Mouse (Mus musculus): ENCODE results near the gene Trio. TPM values are rescaled to one million over a fixed set of nuclear protein-coding genes. Genes with fewer than 3 reads are reported as not detected.

The Trio gene
- polyA plus RNA-seq, 1 experiment from 2014 or later = 60.8 TPM

- Histone ChIP-seq H3K4me3 (ENCODE audit: low read depth, low read length) (no peak overlapping the region), H3K27me3 (replicated peaks; ENCODE audit: control insufficient read depth, insufficient read depth, low read length) (no peaks in the 10 kb centered on the region), H3K4me2 (ENCODE audit: low read depth, low read length) (no peak overlapping the region), H3K36me3 (ENCODE audit: control insufficient read depth, insufficient read depth, low read length) (peaks cover 32% of the 10 kb centered on the region), H3K4me1 (ENCODE audit: control insufficient read depth, insufficient read depth, low read length) (no peaks in the 10 kb centered on the region), H3K27ac (replicated peaks; ENCODE audit: low read depth, low read length) (no peak overlapping the region), H3K9ac (ENCODE audit: low read depth, low read length) (no peak overlapping the region), H3K9me3 (ENCODE audit: control insufficient read depth, low read length) (no peaks in the 10 kb centered on the region)
- 92% methylated on average over 6 of the region's 6 CpGs for WGBS
- no peak for DNase-seq (ENCODE audit: low spot score)
- no peak for ATAC-seq (ENCODE audit: low read depth)
Measured at GRCm38 (mm10) chr15:27864397-27864796, 161.3 kb downstream of the Trio start.

- H3K27ac ChIP-seq (replicated peaks; ENCODE audit: low read depth, low read length) = no peak overlapping the region
- no peaks in the 10 kb centered on the region for H3K27me3 ChIP-seq (replicated peaks; ENCODE audit: control insufficient read depth, insufficient read depth, low read length)
- no peak for DNase-seq (ENCODE audit: low spot score)
- H3K4me3 ChIP-seq (ENCODE audit: low read depth, low read length) = no peak overlapping the region
- no peak overlapping the region for H3K9ac ChIP-seq (ENCODE audit: low read depth, low read length)
- WGBS = 90% methylated on average over 11 of the region's 11 CpGs
- H3K9me3 ChIP-seq (ENCODE audit: control insufficient read depth, low read length) = no peaks in the 10 kb centered on the region
- peaks cover 26% of the 10 kb centered on the region for H3K36me3 ChIP-seq (ENCODE audit: control insufficient read depth, insufficient read depth, low read length)
- ATAC-seq (ENCODE audit: low read depth) = no peak
- H3K4me1 ChIP-seq (ENCODE audit: control insufficient read depth, insufficient read depth, low read length) = no peaks in the 10 kb centered on the region
- no peak overlapping the region for H3K4me2 ChIP-seq (ENCODE audit: low read depth, low read length)
Measured at GRCm38 (mm10) chr15:27862949-27863348, 162.7 kb downstream of the Trio start.

- Histone ChIP-seq H3K27ac (replicated peaks; ENCODE audit: low read depth, low read length) (no peak overlapping the region), H3K27me3 (replicated peaks; ENCODE audit: control insufficient read depth, insufficient read depth, low read length) (no peaks in the 10 kb centered on the region), H3K4me3 (ENCODE audit: low read depth, low read length) (no peak overlapping the region), H3K4me1 (ENCODE audit: control insufficient read depth, insufficient read depth, low read length) (no peaks in the 10 kb centered on the region), H3K4me2 (ENCODE audit: low read depth, low read length) (no peak overlapping the region), H3K36me3 (ENCODE audit: control insufficient read depth, insufficient read depth, low read length) (peaks cover 24% of the 10 kb centered on the region; the same call in 1 of the 2 replicates), H3K9ac (ENCODE audit: low read depth, low read length) (no peak overlapping the region), H3K9me3 (ENCODE audit: control insufficient read depth, low read length) (no peaks in the 10 kb centered on the region)
- 87% methylated on average over 14 of the region's 14 CpGs for WGBS
- DNase-seq (ENCODE audit: low spot score) (no peak), ATAC-seq (ENCODE audit: low read depth) (no peak)
Measured at GRCm38 (mm10) chr15:27860439-27860838, 165.2 kb downstream of the Trio start.

- H3K27me3 ChIP-seq (replicated peaks; ENCODE audit: control insufficient read depth, insufficient read depth, low read length) = no peaks in the 10 kb centered on the region
- H3K4me3 ChIP-seq (ENCODE audit: low read depth, low read length) = no peak overlapping the region
- no peak overlapping the region for H3K4me2 ChIP-seq (ENCODE audit: low read depth, low read length)
- H3K27ac ChIP-seq (replicated peaks; ENCODE audit: low read depth, low read length) = no peak overlapping the region
- WGBS = 79% methylated on average over 1 of the region's 1 CpGs
- DNase-seq (ENCODE audit: low spot score) (no peak), ATAC-seq (ENCODE audit: low read depth) (no peak)
- H3K4me1 ChIP-seq (ENCODE audit: control insufficient read depth, insufficient read depth, low read length) = no peaks in the 10 kb centered on the region
- no peak overlapping the region for H3K9ac ChIP-seq (ENCODE audit: low read depth, low read length)
- peaks cover 29% of the 10 kb centered on the region; the same call in 1 of the 2 replicates for H3K36me3 ChIP-seq (ENCODE audit: control insufficient read depth, insufficient read depth, low read length)
- H3K9me3 ChIP-seq (ENCODE audit: control insufficient read depth, low read length) = no peaks in the 10 kb centered on the region
Measured at GRCm38 (mm10) chr15:27859590-27859989, 166.1 kb downstream of the Trio start.

- H3K4me2 ChIP-seq (ENCODE audit: low read depth, low read length) = no peak overlapping the region
Measured at GRCm38 (mm10) chr15:27859115-27859514, 166.5 kb downstream of the Trio start.

GRCm38 (mm10) chr15:27858179-27858819 lies 167.3 kb downstream of the Trio start:
- H3K4me2 ChIP-seq (ENCODE audit: low read depth, low read length) = no peak overlapping the region
- H3K9me3 ChIP-seq (ENCODE audit: control insufficient read depth, low read length) = no peaks in the 10 kb centered on the region
- H3K36me3 ChIP-seq (ENCODE audit: control insufficient read depth, insufficient read depth, low read length) = peaks cover 37% of the 10 kb centered on the region; the same call in 1 of the 2 replicates
- no peak for ATAC-seq (ENCODE audit: low read depth)
- no peaks in the 10 kb centered on the region for H3K27me3 ChIP-seq (replicated peaks; ENCODE audit: control insufficient read depth, insufficient read depth, low read length)
- no peak overlapping the region for H3K4me3 ChIP-seq (ENCODE audit: low read depth, low read length)
- H3K27ac ChIP-seq (replicated peaks; ENCODE audit: low read depth, low read length) = no peak overlapping the region
- no peaks in the 10 kb centered on the region for H3K4me1 ChIP-seq (ENCODE audit: control insufficient read depth, insufficient read depth, low read length)
- no peak for DNase-seq (ENCODE audit: low spot score)
- WGBS = 82% methylated on average over 7 of the region's 7 CpGs
- H3K9ac ChIP-seq (ENCODE audit: low read depth, low read length) = no peak overlapping the region

More at GRCm38 (mm10) chr15:27859115-27859514, 166.5 kb downstream of the Trio start:
- Histone ChIP-seq H3K4me1 (ENCODE audit: control insufficient read depth, insufficient read depth, low read length) (no peaks in the 10 kb centered on the region), H3K9ac (ENCODE audit: low read depth, low read length) (no peak overlapping the region), H3K9me3 (ENCODE audit: control insufficient read depth, low read length) (no peaks in the 10 kb centered on the region), H3K36me3 (ENCODE audit: control insufficient read depth, insufficient read depth, low read length) (peaks cover 28% of the 10 kb centered on the region; the same call in 1 of the 2 replicates), H3K27ac (replicated peaks; ENCODE audit: low read depth, low read length) (no peak overlapping the region), H3K4me3 (ENCODE audit: low read depth, low read length) (no peak overlapping the region), H3K27me3 (replicated peaks; ENCODE audit: control insufficient read depth, insufficient read depth, low read length) (no peaks in the 10 kb centered on the region)
- DNase-seq (ENCODE audit: low spot score) (no peak), ATAC-seq (ENCODE audit: low read depth) (no peak)
- WGBS = 63% methylated on average over 6 of the region's 6 CpGs

GRCm38 (mm10) chr15:27857242-27857641 lies 168.4 kb downstream of the Trio start:
- 76% methylated on average over 7 of the region's 7 CpGs for WGBS
- H3K36me3 ChIP-seq (ENCODE audit: control insufficient read depth, insufficient read depth, low read length) = peaks cover 43% of the 10 kb centered on the region
- ATAC-seq (ENCODE audit: low read depth) (no peak), DNase-seq (ENCODE audit: low spot score) (peak; percentile 11)
- no peaks in the 10 kb centered on the region for H3K27me3 ChIP-seq (replicated peaks; ENCODE audit: control insufficient read depth, insufficient read depth, low read length)
- H3K4me3 ChIP-seq (ENCODE audit: low read depth, low read length) = no peak overlapping the region
- H3K9me3 ChIP-seq (ENCODE audit: control insufficient read depth, low read length) = no peaks in the 10 kb centered on the region
- H3K4me2 ChIP-seq (ENCODE audit: low read depth, low read length) = no peak overlapping the region
- H3K9ac ChIP-seq (ENCODE audit: low read depth, low read length) = no peak overlapping the region
- H3K27ac ChIP-seq (replicated peaks; ENCODE audit: low read depth, low read length) = no peak overlapping the region
- no peaks in the 10 kb centered on the region for H3K4me1 ChIP-seq (ENCODE audit: control insufficient read depth, insufficient read depth, low read length)

GRCm38 (mm10) chr15:27856050-27856787 lies 169.4 kb downstream of the Trio start:
- DNase-seq (ENCODE audit: low spot score) = peak; percentile 19
- ATAC-seq (ENCODE audit: low read depth) = no peak
- H3K4me2 ChIP-seq (ENCODE audit: low read depth, low read length) = no peak overlapping the region
- peaks cover 52% of the 10 kb centered on the region for H3K36me3 ChIP-seq (ENCODE audit: control insufficient read depth, insufficient read depth, low read length)
- H3K27ac ChIP-seq (replicated peaks; ENCODE audit: low read depth, low read length) = no peak overlapping the region
- no peak overlapping the region for H3K4me3 ChIP-seq (ENCODE audit: low read depth, low read length)
- H3K27me3 ChIP-seq (replicated peaks; ENCODE audit: control insufficient read depth, insufficient read depth, low read length) = no peaks in the 10 kb centered on the region
- 0 out of 2 replicates have a peak overlapping the region, but pooled peaks have one; percentile 2 for H3K9ac ChIP-seq (ENCODE audit: low read depth, low read length)
- no peaks in the 10 kb centered on the region for H3K4me1 ChIP-seq (ENCODE audit: control insufficient read depth, insufficient read depth, low read length)
- WGBS = 61% methylated on average over 28 of the region's 29 CpGs
- H3K9me3 ChIP-seq (ENCODE audit: control insufficient read depth, low read length) = no peaks in the 10 kb centered on the region

Measured in embryonic facial prominence, embryonic 14.5 days (tissue).